Mouse (Mus musculus): ENCODE measurements around the gene Omp. TPM values are rescaled to one million over a fixed set of nuclear protein-coding genes. Genes with fewer than 3 reads are reported as not detected.

Gene Omp
- total RNA-seq, 2 experiments from 2014 or later, result 0.96 to 1.3 TPM

DNA sequence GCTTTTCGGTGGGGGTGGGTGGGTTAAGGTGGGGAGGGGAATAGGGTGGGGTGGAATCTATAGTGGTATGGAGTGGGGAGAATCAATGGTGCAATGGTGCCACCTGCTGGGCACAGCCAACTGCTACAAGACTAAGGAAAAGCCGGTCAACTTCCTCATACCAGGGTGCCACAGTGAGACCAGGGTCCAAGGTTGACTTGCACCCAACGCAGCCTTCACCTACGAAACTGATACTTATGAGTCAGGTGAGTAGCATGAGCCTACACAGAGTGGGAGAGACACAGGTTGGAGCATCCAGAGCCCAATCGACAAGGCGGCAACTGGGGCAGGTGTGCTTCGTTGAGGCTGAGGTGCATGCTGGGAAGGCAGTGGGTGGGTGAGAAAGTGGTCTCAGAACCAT, 25.0 kb downstream of the Omp start:
- Histone ChIP-seq H3K27ac (no peak overlapping the region), H3K4me3 (peak overlapping the region; percentile 22; the same call in 1 of the 2 replicates)
- peak; percentile 65 to 75 for DNase-seq (ENCODE audit: low spot score in 2 of 2)
- peak; percentile 91 for TF ChIP-seq CTCF (conservative IDR thresholded peaks at IDR 0.05)

DNA sequence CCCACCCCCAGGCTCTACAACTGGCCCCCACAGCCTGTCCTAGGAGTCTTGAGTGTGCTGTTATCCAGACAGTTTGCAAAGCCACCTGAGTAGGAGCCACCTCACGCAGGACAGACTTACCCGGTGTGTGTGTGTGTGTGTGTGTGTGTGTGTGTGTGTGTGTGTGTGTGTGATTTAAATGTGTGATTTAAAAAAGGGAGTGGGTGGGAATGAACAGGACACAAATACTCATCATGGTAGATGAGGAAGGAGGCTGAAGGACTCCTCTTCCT, 25.4 kb downstream of the Omp start:
- no peak overlapping the region for H3K4me3 ChIP-seq
- TF ChIP-seq CTCF (conservative IDR thresholded peaks at IDR 0.05), result no peak
- H3K27ac ChIP-seq, result no peak overlapping the region
- no peak for DNase-seq (ENCODE audit: low spot score in 2 of 2)

DNA sequence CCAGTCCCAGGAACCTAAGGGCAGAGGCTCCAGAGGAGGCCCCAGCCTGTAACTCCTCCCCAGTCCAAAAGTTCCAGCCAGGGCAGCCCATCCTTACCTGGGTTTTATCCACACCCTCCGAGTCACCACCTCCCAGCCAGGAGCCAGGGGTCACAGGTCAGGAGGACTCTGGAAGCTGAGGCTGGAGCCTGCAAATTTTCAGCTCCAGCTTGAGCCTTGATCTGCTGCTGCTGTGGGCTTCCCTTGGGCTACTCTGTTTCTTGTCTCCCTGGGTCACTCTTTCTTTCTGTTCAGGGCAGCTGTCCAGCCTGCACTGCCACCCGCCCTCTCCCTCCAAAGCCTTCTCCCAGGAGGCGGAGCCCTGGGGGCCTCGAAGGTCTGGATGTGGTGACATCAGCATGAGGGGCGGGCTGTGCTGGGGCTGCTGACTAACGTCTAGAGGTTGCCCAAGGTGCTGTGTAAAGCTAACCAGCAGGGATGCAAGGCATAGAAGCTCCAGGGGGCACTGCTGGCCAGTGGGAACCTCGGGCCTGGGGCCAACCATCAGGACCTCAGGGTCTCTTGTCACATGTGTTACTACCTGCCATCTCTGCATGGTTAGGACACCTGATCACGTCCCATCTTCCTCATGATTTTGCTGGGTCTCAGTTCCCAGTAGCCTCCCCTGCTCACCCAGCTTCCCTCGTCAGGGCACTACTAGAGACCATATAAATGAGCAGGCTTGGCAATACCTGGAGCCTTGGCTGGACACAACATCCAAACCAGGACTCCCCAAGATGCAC, 25.9 kb downstream of the Omp start, which contains the start of gene Myo7a:
TSS of gene Myo7a (minus strand) at position 346 of the 782 bp plus-strand sequence.
- no peak within 1 kb of the TSS for H3K27ac ChIP-seq
- TF ChIP-seq CTCF (conservative IDR thresholded peaks at IDR 0.05), result no peak
- DNase-seq (ENCODE audit: low spot score in 2 of 2), result no peak
- peak within 1 kb of the TSS; percentile 22; the same call in 1 of the 2 replicates for H3K4me3 ChIP-seq

DNA sequence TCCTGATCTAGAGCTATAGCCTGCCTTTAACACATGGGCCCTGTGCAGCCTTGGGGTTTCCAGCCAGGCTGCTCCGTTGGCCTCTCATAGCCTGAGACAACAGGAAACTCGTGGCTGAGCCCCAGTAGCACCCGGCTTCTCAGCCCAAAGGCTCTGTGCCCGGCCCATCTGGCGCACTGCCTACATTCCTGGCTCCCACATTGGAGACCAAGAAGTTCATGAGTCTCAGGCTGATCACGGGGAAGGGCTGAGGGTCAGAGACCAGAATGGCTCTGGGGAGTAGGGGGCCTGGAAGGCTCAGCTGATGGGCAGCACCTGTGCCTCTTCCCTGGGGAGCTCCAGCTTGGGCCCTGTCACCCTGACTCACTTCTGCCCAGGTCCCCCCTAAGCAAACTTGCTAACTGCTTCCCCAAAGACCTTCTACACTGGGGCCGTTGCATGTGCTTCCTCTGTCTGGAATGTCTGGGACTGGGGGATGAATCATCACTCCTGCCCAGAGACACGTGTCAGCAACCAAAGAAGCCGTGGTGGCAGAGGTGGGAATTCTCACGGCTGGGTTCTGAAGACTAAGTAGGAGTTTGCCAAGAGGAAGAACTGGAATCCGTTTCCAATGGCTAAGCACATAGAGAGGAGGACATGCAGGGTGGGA, 28.2 kb downstream of the Omp start:
- no peak overlapping the region for H3K27ac ChIP-seq
- TF ChIP-seq CTCF (conservative IDR thresholded peaks at IDR 0.05), result no peak
- DNase-seq (ENCODE audit: low spot score in 2 of 2), result no peak
- H3K4me3 ChIP-seq, result no peak overlapping the region

DNA sequence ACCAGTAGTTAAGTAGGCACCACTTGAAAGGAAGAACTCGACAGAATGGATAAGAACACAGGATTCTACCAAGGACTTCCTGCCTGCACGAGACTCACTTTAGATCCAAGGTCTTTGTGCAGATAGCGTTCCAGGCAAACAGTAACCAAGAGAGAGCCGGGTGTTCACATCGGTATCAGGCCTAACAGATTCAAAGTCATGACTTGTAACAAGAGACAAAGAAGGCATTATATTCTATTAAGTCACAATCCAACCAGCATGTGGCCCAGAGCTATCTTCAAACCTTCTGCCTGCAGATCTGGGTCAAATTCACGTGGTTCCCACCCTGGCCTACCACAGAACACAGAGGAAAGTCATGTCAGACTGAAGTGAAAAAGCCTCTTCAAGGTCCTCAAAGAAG, 30.6 kb downstream of the Omp start:
- DNase-seq (ENCODE audit: low spot score in 2 of 2), result no peak
- TF ChIP-seq CTCF (conservative IDR thresholded peaks at IDR 0.05), result no peak
- Histone ChIP-seq H3K27ac (no peak overlapping the region), H3K4me3 (no peak overlapping the region)

DNA sequence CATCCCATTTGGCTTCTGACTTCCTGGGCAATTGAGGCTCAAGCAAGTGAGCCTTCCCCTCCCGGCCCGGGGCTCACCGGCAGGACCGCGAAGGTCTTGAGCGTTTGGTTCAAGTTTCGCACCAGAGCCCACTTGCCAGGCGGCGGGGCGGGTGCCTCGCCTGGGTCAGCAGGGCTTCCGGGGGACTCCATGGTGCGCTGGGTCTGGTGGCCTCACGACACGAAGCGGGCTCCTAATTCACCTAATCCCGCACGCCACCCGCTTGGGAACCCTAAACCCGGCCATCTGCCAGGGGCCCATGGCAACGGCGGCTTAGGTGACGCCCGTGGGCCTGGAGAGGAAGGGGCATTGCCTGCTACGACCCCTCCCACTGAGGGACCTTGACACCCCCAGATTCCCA, 34.1 kb downstream of the Omp start:
- H3K4me3 ChIP-seq, result no peak overlapping the region

DNA sequence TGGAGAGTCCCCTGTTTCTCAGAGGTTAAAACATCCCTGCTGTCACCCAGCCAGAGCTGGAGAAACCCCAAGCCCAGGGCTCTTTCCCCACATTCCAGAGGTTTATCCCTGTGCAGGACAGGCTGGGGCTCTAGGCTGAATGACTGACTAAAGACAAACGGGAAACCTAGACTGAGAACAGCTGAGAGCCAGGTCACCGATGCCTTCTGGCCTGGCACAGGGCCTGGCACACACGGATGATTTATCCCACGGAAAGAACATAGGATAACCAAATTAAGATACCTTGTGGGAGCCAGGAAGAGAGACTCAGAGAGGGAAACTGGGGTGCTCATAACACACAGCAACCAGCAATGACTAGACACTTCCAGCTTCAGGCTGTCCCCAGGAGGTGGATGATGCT, 35.5 kb downstream of the Omp start:
- no peak overlapping the region for H3K27ac ChIP-seq
- no peak overlapping the region for H3K4me3 ChIP-seq
- no peak for TF ChIP-seq CTCF (conservative IDR thresholded peaks at IDR 0.05)
- DNase-seq (ENCODE audit: low spot score in 2 of 2), result no peak

More for the DNA sequence above, 34.1 kb downstream of the Omp start:
- TF ChIP-seq CTCF (conservative IDR thresholded peaks at IDR 0.05), result no peak
- no peak overlapping the region for H3K27ac ChIP-seq
- no peak for DNase-seq (ENCODE audit: low spot score in 2 of 2)

DNA sequence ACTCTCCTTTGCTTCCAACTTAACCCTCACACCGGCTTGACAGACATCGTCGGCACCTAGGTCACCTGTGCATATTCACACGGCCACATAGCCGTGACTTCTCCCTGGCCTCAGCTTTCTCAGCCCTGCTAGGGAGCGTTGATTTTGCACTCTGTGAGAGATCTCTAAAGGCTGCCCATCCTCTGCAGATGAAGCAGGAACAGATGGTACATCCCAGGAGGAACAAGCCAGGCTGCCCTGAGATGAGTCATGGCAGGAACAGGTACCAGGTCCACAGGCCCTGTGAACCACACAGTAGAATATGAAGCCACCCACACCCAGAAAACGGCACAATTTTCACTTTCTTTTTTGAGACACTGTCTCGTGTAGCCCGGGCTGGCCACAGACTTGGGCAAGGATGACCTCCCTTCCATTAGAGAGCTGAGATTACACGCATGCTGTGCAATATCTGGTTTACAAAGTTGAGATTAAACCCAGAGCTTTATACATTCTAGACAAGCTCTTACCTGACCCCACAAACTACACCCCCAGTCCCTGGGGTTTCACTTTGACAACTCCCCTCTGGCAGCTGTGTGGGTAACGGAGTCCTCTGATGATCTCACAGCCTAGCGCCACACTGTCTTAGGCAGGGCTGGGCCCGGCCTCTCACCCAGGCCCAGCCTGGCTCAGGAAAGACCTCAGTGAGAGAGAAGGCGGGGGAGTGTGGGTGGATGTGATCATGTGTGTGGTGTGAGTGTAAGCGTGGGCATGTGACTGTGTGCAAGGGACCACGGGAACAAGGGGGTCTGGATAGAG, 36.5 kb downstream of the Omp start:
- no peak for TF ChIP-seq CTCF (conservative IDR thresholded peaks at IDR 0.05)
- H3K4me3 ChIP-seq, result no peak overlapping the region
- no peak for DNase-seq (ENCODE audit: low spot score in 2 of 2)
- H3K27ac ChIP-seq, result 0 out of 2 replicates have a peak overlapping the region, but pooled peaks have one; percentile 10

DNA sequence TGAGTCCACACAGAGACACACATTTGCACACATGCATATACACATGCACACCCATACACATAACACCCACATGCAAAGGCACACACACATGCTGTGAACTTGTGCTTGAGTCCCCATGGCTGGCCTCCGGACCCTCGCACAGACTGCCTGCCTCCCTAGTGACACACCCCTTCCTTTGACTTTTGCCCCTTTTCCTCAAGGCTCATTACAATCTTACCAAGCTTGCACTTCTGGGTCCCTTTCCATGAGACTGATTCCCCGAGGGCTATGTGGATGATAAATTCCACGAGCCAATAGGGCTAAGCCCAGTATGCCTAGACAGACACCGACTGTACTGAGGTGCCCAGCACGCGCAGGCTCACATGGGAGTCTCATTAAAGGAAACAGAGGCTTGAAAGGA, 39.0 kb downstream of the Omp start:
- DNase-seq (ENCODE audit: low spot score in 2 of 2), result no peak
- H3K27ac ChIP-seq, result no peak overlapping the region
- no peak for TF ChIP-seq CTCF (conservative IDR thresholded peaks at IDR 0.05)

DNA sequence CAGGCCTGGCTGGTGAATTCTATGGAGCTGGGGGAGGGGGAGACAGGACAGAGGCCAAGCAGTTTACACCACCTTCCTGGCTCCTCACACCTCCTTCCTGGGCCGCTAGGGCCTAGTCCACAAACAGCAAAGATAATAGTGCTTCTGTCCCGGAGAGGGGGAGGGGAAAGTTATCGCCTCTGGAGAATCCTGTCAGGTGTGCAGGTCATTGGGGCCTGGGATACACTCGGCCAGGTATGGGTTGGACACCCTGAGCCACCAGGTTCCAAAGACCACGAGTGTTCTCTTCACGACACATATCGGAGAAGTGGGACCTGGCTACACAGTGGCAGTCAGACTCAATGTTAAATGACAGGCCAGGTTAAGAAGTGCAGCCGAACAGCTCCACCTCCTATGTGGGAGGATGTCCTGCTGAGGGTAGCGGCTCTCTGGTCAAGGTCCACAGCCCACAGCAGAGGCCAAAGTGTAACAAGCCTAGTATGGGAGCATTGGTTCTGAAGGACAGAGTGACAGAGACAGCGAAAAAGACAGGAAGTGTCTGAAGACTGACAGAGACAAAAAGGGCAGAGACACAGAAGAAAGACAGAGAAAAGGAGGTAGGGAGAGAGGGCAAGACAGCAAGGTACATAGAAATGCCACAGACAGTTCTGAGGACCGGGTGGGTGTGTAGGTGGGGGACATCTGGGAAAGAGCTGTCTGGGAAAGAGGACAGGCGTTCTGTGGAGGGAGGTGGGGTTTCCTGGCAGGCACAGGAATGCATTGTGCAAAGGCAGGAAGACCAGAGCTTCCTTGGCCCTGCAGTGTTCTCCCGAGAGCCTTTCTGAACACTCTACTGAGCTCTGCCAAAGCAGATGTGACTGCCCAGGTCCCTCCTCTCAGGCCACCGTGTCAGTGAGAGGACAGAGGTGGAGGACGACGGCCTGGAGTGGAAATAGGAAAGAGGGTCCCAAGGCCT, 40.5 kb downstream of the Omp start:
- TF ChIP-seq CTCF (conservative IDR thresholded peaks at IDR 0.05), result no peak
- H3K27ac ChIP-seq, result peak overlapping the region; percentile 43; the same call in 1 of the 2 replicates
- no peak for DNase-seq (ENCODE audit: low spot score in 2 of 2)
- H3K4me3 ChIP-seq, result no peak overlapping the region

More for the DNA sequence above, 39.0 kb downstream of the Omp start:
- H3K4me3 ChIP-seq, result no peak overlapping the region

DNA sequence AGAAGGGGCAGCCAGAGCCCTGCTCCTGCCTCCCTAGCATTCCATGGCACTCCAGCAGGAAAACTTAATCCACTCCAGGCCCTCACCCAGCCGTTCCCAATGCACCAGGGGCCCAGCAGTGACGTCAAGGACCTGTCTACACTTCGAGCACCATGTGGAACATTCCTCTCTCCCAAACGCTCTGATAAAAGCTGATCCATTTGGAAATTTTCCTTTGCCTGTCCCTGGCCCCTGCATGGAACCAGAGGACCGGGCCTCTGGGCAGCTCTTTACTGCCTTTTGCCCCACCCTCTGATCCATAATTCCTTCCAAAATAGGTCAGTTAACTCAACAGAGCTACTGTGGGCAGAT, 41.4 kb downstream of the Omp start:
- Histone ChIP-seq H3K4me3 (no peak overlapping the region), H3K27ac (peak overlapping the region; percentile 46; the same call in 1 of the 2 replicates)
- no peak for TF ChIP-seq CTCF (conservative IDR thresholded peaks at IDR 0.05)
- no peak for DNase-seq (ENCODE audit: low spot score in 2 of 2)

Measured in layer of hippocampus, adult 2 months (tissue).